Mouse (Mus musculus) T-helper 2 cell (primary cell): ENCODE measurements around the gene Them7.

Experiments
- in situ Hi-C: fragments of 300-600 bp; cut with MboI, MseI; formaldehyde crosslinking; loops from one replicate; pipeline ENCODE4 v1.15.1; 2025; ENCODE audit warnings: high pct_unique_total_duplicates

Gene Them7

GRCm38 (mm10) chr2:105224134-105224986 lies at the start of gene Them7:
Gene Them7 (plus strand): TSS chr2:105224320.
- in situ Hi-C loops = no loop called here

DNA sequence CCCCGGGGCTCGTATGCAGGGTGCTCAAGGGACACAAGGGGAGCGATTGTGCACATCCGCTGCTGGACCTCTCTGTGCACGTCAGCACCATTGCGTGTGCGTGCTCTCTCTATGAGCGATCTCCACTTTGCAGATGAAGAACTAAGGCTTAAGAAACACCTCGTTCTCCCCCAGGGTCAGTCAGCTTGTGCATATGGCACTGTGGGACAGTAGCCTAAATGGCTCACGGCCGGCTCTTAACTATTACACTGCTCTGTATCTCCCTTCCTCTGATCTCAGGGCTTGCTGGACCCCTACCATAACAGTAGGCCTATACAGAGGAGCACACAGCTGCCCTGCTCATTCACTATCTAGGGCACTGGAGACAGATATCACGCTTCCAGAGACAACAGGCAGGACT lies 45.2 kb upstream of the Them7 start:
- in situ Hi-C loops = no loop called here

DNA sequence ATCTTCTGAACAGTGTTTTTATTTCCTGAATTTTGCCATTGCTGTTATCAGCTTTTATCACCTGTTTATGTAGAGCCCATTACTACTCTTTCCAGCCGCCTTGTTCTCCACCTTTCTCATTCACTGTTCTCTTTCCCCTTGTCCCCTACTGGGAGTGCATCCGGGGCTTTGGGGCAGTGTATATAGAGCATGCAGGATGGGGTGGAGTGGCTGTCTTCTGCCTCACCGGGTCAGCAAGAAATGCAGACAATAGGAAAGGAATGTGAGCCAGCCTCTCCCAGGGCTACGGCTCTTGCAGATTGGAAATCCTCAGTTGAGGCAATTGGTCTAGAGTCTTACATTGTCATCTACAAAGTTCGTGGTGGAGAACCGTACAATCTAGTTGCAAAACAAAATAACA lies 41.6 kb upstream of the Them7 start:
- in situ Hi-C loops = no loop called here

DNA sequence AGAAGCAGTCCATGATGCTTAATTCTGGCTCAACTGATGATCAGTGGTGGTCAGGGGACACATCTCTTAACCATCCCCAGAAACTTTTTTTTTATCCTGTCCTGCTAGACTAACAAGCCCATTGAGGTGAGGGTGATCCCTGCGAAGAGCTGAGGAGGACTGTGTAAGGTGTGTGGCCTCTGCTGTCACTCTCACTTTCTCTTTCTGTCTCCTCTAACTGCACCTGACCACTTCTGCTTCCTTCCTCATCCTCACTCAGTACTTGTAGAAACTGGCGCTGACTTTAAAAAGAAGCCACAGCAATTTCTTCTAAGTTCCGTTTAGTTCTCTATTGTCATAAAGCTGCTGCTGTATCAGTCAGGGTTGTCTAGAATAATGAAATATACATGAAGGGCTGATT lies 39.0 kb upstream of the Them7 start:
- in situ Hi-C loops = no loop called here

DNA sequence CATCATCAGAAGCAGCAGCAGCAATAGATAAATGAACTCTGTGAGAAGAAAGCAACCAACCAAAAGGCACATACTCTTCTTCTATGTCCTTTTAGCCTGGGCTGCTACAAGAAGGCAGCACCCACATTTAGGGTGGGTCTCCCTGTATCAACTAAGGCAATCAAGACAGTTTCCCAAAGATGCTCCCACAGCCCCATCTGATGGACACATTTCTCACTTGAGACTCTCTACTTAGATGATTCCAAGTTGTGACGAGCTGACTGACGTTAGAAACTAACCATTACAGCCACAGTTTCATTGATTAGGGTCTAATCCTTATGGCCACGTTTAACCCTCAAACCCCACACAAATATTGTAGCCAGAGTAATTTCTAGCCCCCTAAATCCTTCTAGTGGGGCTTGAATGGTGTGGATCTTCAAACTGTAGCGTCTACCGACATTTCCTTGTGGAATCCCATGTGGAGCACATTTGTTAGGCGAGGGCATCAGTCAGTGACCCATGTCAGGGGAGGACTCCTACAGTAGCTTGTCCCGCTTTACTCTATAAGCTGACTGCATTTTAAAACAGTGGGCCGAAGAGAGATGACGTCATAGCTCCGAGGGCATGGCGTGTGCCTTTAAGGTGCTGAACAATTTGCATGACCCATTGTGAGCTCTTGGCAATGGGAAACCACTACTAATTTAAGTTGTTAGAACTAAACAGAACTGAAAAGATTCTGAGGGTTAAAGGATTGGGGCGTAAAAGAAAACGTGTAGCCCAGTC lies 38.2 kb upstream of the Them7 start:
- in situ Hi-C loops = no loop called here

DNA sequence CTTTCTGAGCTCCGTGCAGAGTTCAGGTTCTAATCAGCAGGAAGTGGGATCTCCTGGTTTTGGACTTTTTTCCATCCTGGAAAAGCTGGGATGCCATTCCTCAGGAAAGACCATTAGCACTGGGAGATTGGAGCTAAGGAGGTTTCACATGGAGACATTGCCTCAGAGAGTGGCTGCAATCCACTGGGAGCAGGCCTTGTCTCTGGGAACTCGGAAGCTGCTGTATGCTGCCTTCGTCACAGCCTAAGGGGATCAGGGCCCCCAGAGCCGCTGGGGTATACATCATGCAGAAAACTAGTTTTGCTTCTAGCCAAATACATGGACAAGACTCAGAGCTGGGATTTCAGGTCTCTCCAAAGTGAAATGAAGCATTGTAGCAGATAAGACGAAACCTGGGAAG lies 37.5 kb upstream of the Them7 start:
- in situ Hi-C loops = no loop called here

DNA sequence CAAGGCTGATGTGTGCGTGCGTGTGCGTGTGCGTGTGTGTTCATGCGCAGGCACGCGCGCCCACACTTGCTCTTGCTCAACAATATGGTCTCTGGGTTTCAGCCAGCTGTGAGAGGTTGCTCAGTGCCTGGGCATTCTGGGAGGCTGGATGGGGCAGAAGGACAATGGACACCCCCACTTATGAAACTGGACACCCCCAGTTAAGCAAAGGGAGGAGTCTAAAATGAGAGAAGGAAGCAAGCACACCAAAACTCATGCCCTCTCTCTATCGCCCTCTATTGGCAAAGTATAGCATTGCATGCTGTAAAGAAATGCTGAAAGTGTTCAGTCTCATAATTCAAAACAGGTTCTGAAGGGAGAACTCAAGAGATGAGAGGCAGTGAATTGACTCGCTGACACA lies 35.9 kb upstream of the Them7 start:
- in situ Hi-C loops = no loop called here

GRCm38 (mm10) chr2:105189352-105189751 lies 34.8 kb upstream of the Them7 start:
- in situ Hi-C loops = no loop called here

DNA sequence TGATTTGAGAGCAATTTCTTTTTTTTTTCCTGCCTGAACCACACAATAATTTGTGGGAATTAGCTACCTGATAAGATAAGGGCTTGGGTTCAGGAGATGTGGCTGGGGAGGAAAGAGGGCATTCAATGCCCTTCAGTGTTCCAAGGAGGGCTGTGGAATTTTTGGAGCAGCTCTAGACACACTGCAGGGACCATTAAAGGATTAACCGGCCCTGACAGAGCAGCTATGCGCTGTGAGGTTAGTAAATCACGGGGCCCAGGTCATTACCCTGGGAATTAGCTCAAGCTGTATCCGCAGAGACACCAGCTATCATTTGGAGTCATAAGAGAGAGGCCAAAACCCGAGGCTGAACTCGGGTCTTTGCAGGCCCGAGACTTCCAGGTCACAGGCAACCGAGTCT lies 24.0 kb upstream of the Them7 start:
- in situ Hi-C loops = no loop called here

DNA sequence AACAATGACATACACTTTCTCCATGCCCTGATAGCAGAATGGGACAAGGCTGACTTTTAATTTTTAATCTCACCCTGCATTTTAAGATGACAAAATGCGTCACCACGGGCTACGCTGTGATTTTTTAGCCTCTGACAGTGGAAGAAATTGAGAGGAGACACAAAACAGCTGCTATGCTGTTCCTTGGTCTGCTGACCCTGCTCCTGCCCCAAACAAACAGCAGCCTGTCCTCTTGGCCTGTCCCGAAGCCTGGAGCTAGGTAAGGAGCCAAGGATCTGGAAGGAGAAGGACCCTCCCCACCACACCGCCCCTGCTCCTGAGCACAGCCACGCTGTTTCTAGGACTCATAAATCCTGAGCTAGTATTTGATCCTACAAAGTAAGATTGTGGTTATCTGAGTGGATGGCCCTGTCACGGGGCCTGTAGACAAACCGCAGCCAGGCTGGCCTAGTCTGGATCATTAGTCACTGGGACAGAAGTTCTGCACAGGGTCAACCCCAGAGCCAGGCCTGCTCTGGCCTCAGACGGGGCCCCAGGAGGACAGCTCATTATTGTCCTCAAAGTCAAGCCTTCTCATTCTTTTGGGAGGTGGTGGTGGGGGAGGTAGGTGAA lies 17.5 kb upstream of the Them7 start:
- in situ Hi-C loops = no loop called here

- in situ Hi-C loops = no loop called here
These were observed 11.3 kb upstream of the Them7 start for GRCm38 (mm10) chr2:105212839-105213238.

- in situ Hi-C loops = no loop called here
These were observed 8.2 kb upstream of the Them7 start for GRCm38 (mm10) chr2:105215914-105216313.

DNA sequence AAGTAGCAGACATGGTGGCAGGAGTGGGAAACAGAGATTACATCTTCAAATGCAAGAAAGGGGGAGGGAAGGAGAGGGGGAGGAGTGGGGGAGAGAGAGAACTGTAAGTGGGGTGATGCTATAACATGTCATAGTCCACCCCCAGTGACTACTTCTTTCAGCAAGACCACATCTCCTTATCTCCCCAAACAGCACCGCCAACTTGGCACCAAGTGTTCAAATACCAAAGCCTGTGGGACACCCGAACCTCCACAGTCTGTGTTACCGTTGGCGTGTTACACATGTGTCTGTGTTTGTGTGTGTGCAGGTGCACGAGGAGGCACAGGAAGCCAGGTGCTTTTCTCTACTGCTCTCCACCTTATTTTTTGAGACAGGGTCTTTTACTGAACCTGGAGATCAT lies 4.9 kb upstream of the Them7 start:
- in situ Hi-C loops = no loop called here

- in situ Hi-C loops = no loop called here
These were observed 4.5 kb upstream of the Them7 start for GRCm38 (mm10) chr2:105219664-105220063.

DNA sequence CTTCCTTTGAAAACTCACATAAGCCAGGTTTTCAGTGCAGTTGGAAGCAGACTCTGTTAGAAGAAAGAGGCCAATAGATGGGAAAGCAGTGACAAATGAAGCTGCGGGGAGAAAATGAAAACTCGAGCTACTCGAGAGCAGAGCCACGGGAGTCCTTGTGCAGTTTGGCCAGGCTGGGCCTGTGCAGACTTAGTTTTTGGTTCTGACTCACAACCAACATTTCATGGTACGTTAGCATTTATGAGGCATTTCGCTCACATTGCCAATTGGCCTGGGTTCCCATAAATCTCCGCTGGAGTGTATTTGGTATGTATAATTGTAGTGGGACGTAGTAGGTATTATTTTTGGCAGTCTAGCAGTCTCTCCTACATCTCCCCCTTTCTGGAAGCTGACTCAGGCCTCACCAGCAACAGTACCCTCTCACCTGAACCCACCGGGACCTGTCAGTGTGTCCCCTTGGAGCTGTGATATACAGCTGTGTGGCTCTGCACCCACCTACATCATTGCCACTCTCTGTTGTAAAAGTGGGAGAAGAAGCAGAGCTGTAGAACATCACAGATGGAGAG lies 3.3 kb upstream of the Them7 start:
- in situ Hi-C loops = no loop called here

- in situ Hi-C loops = no loop called here
These were observed 514 bp upstream of the Them7 start for GRCm38 (mm10) chr2:105223606-105224005.

GRCm38 (mm10) chr2:105224987-105225375 lies 861 bp downstream of the Them7 start:
- in situ Hi-C loops = no loop called here

- in situ Hi-C loops = no loop called here
These were observed 2.3 kb downstream of the Them7 start for GRCm38 (mm10) chr2:105226297-105226958.

DNA sequence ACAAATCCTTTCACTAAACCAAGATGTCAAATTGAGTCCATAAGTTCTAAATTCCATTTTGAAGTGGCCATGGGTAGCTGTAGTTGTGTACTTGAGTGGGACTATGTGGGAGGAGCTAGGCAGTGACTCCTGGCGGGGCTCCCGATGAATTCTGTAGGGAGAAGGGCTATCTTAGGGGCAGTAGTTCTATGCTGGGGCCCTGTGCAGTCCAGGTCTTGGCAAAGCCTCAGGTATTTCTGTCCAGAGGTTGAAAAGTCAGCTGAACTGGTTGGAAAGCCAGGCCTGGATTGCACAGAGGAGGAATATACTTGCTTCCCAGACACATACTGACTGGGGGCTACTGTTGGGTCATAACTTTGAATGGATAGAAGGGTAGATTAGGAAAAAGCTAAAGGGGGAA lies 4.3 kb downstream of the Them7 start:
- in situ Hi-C loops = no loop called here

DNA sequence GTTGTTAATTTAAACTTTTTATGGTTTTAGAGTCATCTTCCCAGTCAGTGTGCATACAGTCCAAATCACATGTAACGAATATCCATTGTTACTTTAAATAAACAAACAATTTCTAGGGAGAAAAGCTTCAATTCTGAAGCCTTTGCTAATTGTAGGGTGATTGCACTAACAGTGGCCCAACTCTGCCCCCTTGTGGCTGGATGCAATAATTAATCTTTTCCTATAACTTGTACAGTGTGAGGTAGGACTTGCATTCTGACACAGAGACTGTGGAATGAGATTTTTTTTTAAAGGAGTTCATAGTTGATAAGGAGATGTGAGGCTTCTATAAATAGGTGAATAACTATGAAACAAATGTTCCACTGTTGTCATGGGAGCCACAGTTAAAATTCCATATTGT lies 6.2 kb downstream of the Them7 start:
- in situ Hi-C loops = no loop called here

DNA sequence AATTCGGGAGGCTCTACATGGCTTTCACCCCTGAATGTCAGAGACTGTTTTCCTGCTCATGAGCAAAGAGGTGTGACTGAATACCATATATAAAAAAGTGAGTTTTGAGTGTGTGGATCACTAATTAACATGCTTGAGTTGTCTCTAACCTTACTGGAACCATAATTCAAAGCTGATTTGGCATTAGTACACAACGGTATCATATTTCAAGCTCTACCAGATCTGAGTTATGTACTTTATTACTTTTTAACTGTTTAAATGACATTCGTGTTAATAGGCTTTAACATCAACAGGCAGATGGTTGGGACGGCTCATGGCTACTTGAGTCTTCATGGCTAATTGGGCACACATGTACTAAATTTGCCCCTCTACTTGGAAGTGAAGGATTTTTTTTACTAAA lies 8.3 kb downstream of the Them7 start:
- in situ Hi-C loops = no loop called here

DNA sequence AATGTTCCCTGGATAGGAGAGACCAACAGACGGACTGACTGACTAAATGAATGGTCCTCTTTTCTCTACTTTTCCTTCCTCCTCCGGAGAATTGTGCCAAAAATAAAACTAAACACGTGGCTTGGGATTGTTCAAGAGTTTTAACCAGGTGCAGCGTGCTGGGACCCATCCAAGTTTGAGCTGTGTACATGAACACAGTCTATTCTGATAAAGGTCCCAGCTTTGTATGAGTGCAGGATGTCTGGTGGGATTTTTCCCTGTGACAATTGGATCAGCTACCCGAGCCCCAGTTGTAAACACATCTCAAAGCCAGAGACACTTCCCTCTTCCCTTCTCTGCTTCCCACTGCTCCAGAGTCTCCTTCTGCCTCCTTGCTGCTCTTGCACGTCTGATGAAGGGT lies 10.2 kb downstream of the Them7 start:
- in situ Hi-C loops = no loop called here
